8 mouse cellular contexts compared by ENCODE assay signal in the genomic region with DNA sequence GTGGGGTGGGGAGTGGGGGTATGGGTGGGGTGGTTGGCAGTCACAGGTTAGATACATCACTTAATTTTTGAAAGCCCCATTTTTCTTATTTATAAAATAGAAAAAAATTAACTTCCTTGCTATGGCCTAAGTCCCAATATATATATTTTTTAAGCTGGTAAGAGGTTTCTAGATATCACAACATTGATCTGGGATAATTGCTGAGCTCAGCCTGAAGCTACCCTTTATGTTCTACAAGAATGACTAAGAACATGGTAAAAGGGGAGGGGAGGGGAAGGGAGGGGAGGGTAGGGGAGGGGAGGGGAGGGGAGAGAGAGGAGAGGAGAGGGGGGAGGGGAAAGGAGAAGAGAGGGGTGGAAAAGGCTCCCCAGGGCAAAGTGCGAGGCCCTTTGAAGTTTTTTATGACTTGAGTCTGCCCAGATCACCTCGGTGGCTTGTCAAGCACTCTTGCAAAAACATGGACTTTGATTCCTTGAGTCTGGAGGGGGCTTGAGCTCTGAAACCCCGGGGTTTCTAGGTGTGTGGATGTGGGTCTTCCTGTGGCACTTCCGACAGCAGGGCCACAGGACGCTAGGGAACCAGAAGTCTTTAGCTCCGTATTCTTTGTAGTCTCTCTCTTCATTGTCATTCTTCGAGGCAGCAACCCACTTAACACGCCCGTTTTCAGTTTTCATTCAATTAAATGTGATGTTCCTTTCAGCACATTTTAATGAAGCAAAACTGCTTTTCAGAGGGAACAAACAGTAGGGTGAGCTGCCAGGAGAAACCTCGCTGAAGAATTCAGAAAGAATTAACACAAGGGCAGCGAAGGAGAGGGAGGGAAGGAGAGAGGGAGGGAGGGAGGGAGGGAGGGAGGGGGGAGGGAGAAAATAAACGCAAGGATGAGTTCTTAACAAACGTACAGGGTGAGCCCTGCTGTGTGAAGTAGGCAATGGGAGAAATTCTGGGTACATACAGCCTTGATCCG. TPM values are rescaled to one million over a fixed set of nuclear protein-coding genes. Genes with fewer than 3 reads are reported as not detected.
DNase-seq lines count a peak whose midpoint lies in the region; ATAC-seq and TF ChIP-seq lines count a peak whose summit lies in the region.

No protein-coding gene starts in this region.

- no peak overlapping the region for H3K27ac ChIP-seq in forebrain, embryonic 16.5 days (ENCODE audit: low read length)

- no peak for TF ChIP-seq POLR2A in lung, adult 2 months (IDR thresholded peaks at IDR 0.05; ENCODE audit: borderline replicate concordance, extremely low read depth, low read depth, low read length)

- 0 out of 2 replicates have a peak overlapping the region, but pooled peaks have one; percentile 13 for H3K4me3 ChIP-seq in forebrain, embryonic 16.5 days (replicated peaks; ENCODE audit: low read length)
- no peak overlapping the region for H3K4me3 ChIP-seq in lung, adult 2 months (replicated peaks; ENCODE audit: extremely low read depth, low read depth, low read length)

- WGBS in forebrain, embryonic 16.5 days: 1% methylated on average over 14 of the region's 14 CpGs
- WGBS in lung, adult 2 months: 15% methylated on average over 14 of the region's 14 CpGs

- no peak overlapping the region for H3K9ac ChIP-seq in forebrain, embryonic 16.5 days (replicated peaks; ENCODE audit: low read depth, low read length)

- H3K36me3 ChIP-seq in forebrain, embryonic 16.5 days (ENCODE audit: control insufficient read depth, insufficient read depth): no peaks in the 10 kb centered on the region

- ATAC-seq in forebrain, embryonic 16.5 days: peak; percentile 73

- peak overlapping the region; percentile 40 for H3K4me2 ChIP-seq in forebrain, embryonic 16.5 days (ENCODE audit: low read length)

- no peaks in the 10 kb centered on the region for H3K27me3 ChIP-seq in forebrain, embryonic 16.5 days (replicated peaks; ENCODE audit: control insufficient read depth, insufficient read depth, low read length)

- peak; percentile 44 for DNase-seq in CD4-positive, CD25-positive, alpha-beta regulatory T cell, adult 2 months (ENCODE audit: low read depth, low spot score)
- peak; percentile 48 for DNase-seq in ES-CJ7 (ENCODE audit: low read depth, low spot score)
- DNase-seq in kidney, postnatal 10 days: peak; percentile 42
- peak; percentile 47 for DNase-seq in neural tube, embryonic 10.5 days (ENCODE audit: extremely low spot score, low spot score)
- no peak for DNase-seq in urinary bladder, adult 2 months (ENCODE audit: low spot score)
- DNase-seq in lung, adult 2 months: no peak
- no peak for DNase-seq in urinary bladder, postnatal 36 days (ENCODE audit: low spot score in 2 of 2)

- no peaks in the 10 kb centered on the region for H3K9me3 ChIP-seq in forebrain, embryonic 16.5 days (ENCODE audit: control insufficient read depth, low read length)

- no peak for TF ChIP-seq CTCF in lung, adult 2 months (IDR thresholded peaks at IDR 0.05; ENCODE audit: insufficient read depth, low read length)

- H3K4me1 ChIP-seq in forebrain, embryonic 16.5 days (replicated peaks; ENCODE audit: control insufficient read depth, insufficient read depth, low read length): peaks cover 9% of the 10 kb centered on the region
- peaks cover 2% of the 10 kb centered on the region for H3K4me1 ChIP-seq in lung, adult 2 months (ENCODE audit: control insufficient read depth, insufficient read depth, low read length)

RNA-seq across cellular contexts. Expression of a gene that starts 33.1 kb away (rescaled TPM):
- polyA plus RNA-seq in forebrain, embryonic 16.5 days (2015; fragmentation: Nextera tagmentation; extraction: Ambion mirVana): 7.2 and 8.3 TPM in 2 replicates
- polyA plus RNA-seq in urinary bladder, adult 2 months (2012; rRNA removed): 5.6 and 7.2 TPM in 2 replicates
- 9.1 and 11.6 TPM in 2 replicates for polyA plus RNA-seq in lung, adult 2 months (2012; rRNA removed)

Comparison
In these comparisons a context has a peak if more than half of its experiments do, and no peak if none do; other contexts are left out.
1. DNase-seq: peak in CD4-positive, CD25-positive, alpha-beta regulatory T cell, adult 2 months (single experiment), ES-CJ7 (single experiment), kidney, postnatal 10 days (single experiment) and neural tube, embryonic 10.5 days (single experiment); none in urinary bladder, adult 2 months (single experiment), lung, adult 2 months (single experiment) and urinary bladder, postnatal 36 days (0 of 2).